Mouse (Mus musculus): Measurements from ENCODE around the gene Zfp579. TPM values are rescaled to one million over a fixed set of nuclear protein-coding genes. Genes with fewer than 3 reads are reported as not detected.
A peak's percentile ranks its signal among the peaks of the same experiment; 100 is the strongest.

Zfp579 gene
- total and polyA plus RNA-seq, 3 experiments: 0.54 to 3.6 TPM; not detected in 1

GRCm38 (mm10) chr7:4988250-4988649, 7.7 kb downstream of the Zfp579 start:
- Histone ChIP-seq H3K4me3 (ENCODE audit: control insufficient read depth in 1 of 2, insufficient read depth in 1 of 2, low read depth in 2 of 2, low read length in 2 of 2) (no peak overlapping the region), H3K27me3 (ENCODE audit: control insufficient read depth in 1 of 2, insufficient read depth in 2 of 2, low read length in 2 of 2) (no peaks in the 10 kb centered on the region; a peak in 1 of 4 replicates), H3K79me2 (ENCODE audit: control insufficient read depth, insufficient read depth, low read length, poor library complexity) (no peaks in the 10 kb centered on the region), H3K4me1 (ENCODE audit: control insufficient read depth in 1 of 2, insufficient read depth in 2 of 2, low read length in 2 of 2) (no peaks in the 10 kb centered on the region), H3K36me3 (ENCODE audit: control insufficient read depth in 1 of 2, insufficient read depth in 2 of 2, low read length in 2 of 2) (no peaks in the 10 kb centered on the region), H3K9me3 (replicated peaks; ENCODE audit: insufficient read depth, low read length) (no peaks in the 10 kb centered on the region), H3K9ac (ENCODE audit: control insufficient read depth, low read depth, low read length, poor library complexity, severe bottlenecking) (no peak overlapping the region), H3K27ac (ENCODE audit: control insufficient read depth, low read depth, low read length) (no peak overlapping the region)
- TF ChIP-seq SIN3A (IDR thresholded peaks at IDR 0.05; ENCODE audit: low read length) (no peak), GABPA (IDR thresholded peaks at IDR 0.05; ENCODE audit: low read depth, low read length) (no peak), BHLHE40 (IDR thresholded peaks at IDR 0.05; ENCODE audit: borderline replicate concordance, low read depth, low read length) (no peak), GATA1 (IDR thresholded peaks at IDR 0.05; ENCODE audit: low read depth, low read length) (no peak), TAL1 (IDR thresholded peaks at IDR 0.05; ENCODE audit: low read length) (no peak), SMC3 (IDR thresholded peaks at IDR 0.05; ENCODE audit: low read depth, low read length) (no peak), MAZ (IDR thresholded peaks at IDR 0.05; ENCODE audit: low read depth, low read length) (no peak), ZKSCAN1 (IDR thresholded peaks at IDR 0.05; ENCODE audit: low read depth, low read length) (no peak), USF1 (IDR thresholded peaks at IDR 0.05; ENCODE audit: low read depth, low read length) (no peak), CHD2 (IDR thresholded peaks at IDR 0.05; ENCODE audit: low read length) (no peak), NRF1 (IDR thresholded peaks at IDR 0.05; ENCODE audit: insufficient read depth, low read depth, low read length, poor library complexity, severe bottlenecking) (no peak), TBP (IDR thresholded peaks at IDR 0.05; ENCODE audit: low read depth, low read length) (no peak), MEF2A (IDR thresholded peaks at IDR 0.05; ENCODE audit: extremely low read depth, insufficient replicate concordance, low read depth, low read length, poor library complexity, severe bottlenecking) (no peak), HCFC1 (IDR thresholded peaks at IDR 0.05; ENCODE audit: low read depth, low read length) (no peak)
- DNase-seq (ENCODE audit: low read depth, low spot score): no peak

DNA sequence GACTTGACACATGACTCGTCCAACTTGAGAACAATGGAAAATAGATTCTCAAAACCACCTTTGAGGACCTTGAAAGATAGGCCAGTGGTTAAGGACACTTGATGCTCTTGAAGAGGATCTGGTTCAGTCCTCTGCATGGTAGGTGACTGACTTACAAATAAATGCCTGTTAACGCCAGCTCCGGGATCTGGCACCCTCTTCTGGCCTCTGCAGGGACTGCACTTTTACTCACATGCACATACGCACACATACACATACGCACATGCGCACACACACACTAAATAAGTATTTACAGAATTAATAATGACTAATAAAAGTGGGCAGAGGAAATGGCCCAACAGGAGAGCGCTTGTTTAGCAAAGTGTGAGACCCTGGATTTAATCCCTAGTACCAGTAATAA, 19.1 kb downstream of the Zfp579 start:
- Histone ChIP-seq H3K4me3 (ENCODE audit: control insufficient read depth in 1 of 2, insufficient read depth in 1 of 2, low read depth in 2 of 2, low read length in 2 of 2) (no peak overlapping the region), H3K4me1 (ENCODE audit: control insufficient read depth in 1 of 2, insufficient read depth in 2 of 2, low read length in 2 of 2) (0 out of 4 replicates have a peak, but pooled peaks cover 0 to under 1% of the 10 kb centered on the region in 2 experiments), H3K9me3 (replicated peaks; ENCODE audit: insufficient read depth, low read length) (no peaks in the 10 kb centered on the region), H3K27ac (ENCODE audit: control insufficient read depth, low read depth, low read length) (no peak overlapping the region), H3K79me2 (ENCODE audit: control insufficient read depth, insufficient read depth, low read length, poor library complexity) (no peaks in the 10 kb centered on the region), H3K27me3 (ENCODE audit: control insufficient read depth in 1 of 2, insufficient read depth in 2 of 2, low read length in 2 of 2) (no peaks in the 10 kb centered on the region), H3K9ac (ENCODE audit: control insufficient read depth, low read depth, low read length, poor library complexity, severe bottlenecking) (no peak overlapping the region), H3K36me3 (ENCODE audit: control insufficient read depth in 1 of 2, insufficient read depth in 2 of 2, low read length in 2 of 2) (no peaks in the 10 kb centered on the region)
- DNase-seq (ENCODE audit: low read depth, low spot score): peak; percentile 24
- no peak for TF ChIP-seq ZC3H11A (IDR thresholded peaks at IDR 0.05; ENCODE audit: low read depth, low read length)
- TF ChIP-seq CTCF (IDR thresholded peaks at IDR 0.05 in 2 of 3, conservative IDR thresholded peaks at IDR 0.05 in 1 of 3; ENCODE audit: control insufficient read depth in 1 of 3, insufficient read depth in 1 of 3, low read depth in 2 of 3, low read length in 3 of 3, poor library complexity in 1 of 3, severe bottlenecking in 1 of 3): peak; percentile 24 to 41 (median 36)
- peak; percentile 2; the same call in 1 of the 2 replicates for TF ChIP-seq RAD21 (IDR thresholded peaks at IDR 0.05; ENCODE audit: low read depth, low read length)

All from MEL (cell line).